Mouse (Mus musculus): ENCODE results near the gene Terb1. TPM values are rescaled to one million over a fixed set of nuclear protein-coding genes. Genes with fewer than 3 reads are reported as not detected.
A peak's percentile ranks its signal among the peaks of the same experiment; 100 is the strongest.

The Terb1 gene
- polyA plus RNA-seq, 1 experiment from 2014 or later = 0.21 TPM

GRCm38 (mm10) chr8:104441613-104442012 is 68.1 kb downstream of the Terb1 start:
- H3K4me3 ChIP-seq (ENCODE audit: low read length) = peak overlapping the region; percentile 92
- WGBS = 48% methylated on average over 7 of the region's 7 CpGs
- no peaks in the 10 kb centered on the region for H3K9me3 ChIP-seq (ENCODE audit: control insufficient read depth, low read length)
- H3K27ac ChIP-seq (ENCODE audit: low read length) = no peak overlapping the region
- H3K36me3 ChIP-seq (ENCODE audit: control insufficient read depth, insufficient read depth, low read length) = peaks cover 19% of the 10 kb centered on the region
- no peak for ATAC-seq
- H3K27me3 ChIP-seq (replicated peaks; ENCODE audit: control insufficient read depth, insufficient read depth, low read length) = no peaks in the 10 kb centered on the region
- H3K4me2 ChIP-seq (ENCODE audit: low read depth, low read length) = peak overlapping the region; percentile 54
- peak overlapping the region; percentile 95 for H3K9ac ChIP-seq (ENCODE audit: low read depth, low read length)
- peaks cover 18% of the 10 kb centered on the region for H3K4me1 ChIP-seq (ENCODE audit: control insufficient read depth, insufficient read depth, low read length)

- no peak for ATAC-seq
- WGBS = 96% methylated on average over 8 of the region's 8 CpGs
- no peak overlapping the region for H3K9ac ChIP-seq (ENCODE audit: low read depth, low read length)
- H3K36me3 ChIP-seq (ENCODE audit: control insufficient read depth, insufficient read depth, low read length) = peaks cover 22% of the 10 kb centered on the region
- peaks cover 21% of the 10 kb centered on the region for H3K4me1 ChIP-seq (ENCODE audit: control insufficient read depth, insufficient read depth, low read length)
- no peak overlapping the region for H3K27ac ChIP-seq (ENCODE audit: low read length)
- H3K9me3 ChIP-seq (ENCODE audit: control insufficient read depth, low read length) = no peaks in the 10 kb centered on the region
- H3K4me2 ChIP-seq (ENCODE audit: low read depth, low read length) = no peak overlapping the region
- H3K27me3 ChIP-seq (replicated peaks; ENCODE audit: control insufficient read depth, insufficient read depth, low read length) = no peaks in the 10 kb centered on the region
- H3K4me3 ChIP-seq (ENCODE audit: low read length) = no peak overlapping the region
Observed at GRCm38 (mm10) chr8:104439461-104439860, 70.2 kb downstream of the Terb1 start.

GRCm38 (mm10) chr8:104437494-104438135 is 72.1 kb downstream of the Terb1 start:
- Histone ChIP-seq H3K27ac (ENCODE audit: low read length) (no peak overlapping the region), H3K36me3 (ENCODE audit: control insufficient read depth, insufficient read depth, low read length) (peaks cover 22% of the 10 kb centered on the region), H3K27me3 (replicated peaks; ENCODE audit: control insufficient read depth, insufficient read depth, low read length) (no peaks in the 10 kb centered on the region)

GRCm38 (mm10) chr8:104436591-104436990 is 73.1 kb downstream of the Terb1 start:
- 88% methylated on average over 4 of the region's 4 CpGs for WGBS
- Histone ChIP-seq H3K27me3 (replicated peaks; ENCODE audit: control insufficient read depth, insufficient read depth, low read length) (no peaks in the 10 kb centered on the region), H3K4me1 (ENCODE audit: control insufficient read depth, insufficient read depth, low read length) (peaks cover 18% of the 10 kb centered on the region), H3K4me2 (ENCODE audit: low read depth, low read length) (no peak overlapping the region), H3K27ac (ENCODE audit: low read length) (peak overlapping the region; percentile 65; the same call in 1 of the 2 replicates), H3K36me3 (ENCODE audit: control insufficient read depth, insufficient read depth, low read length) (peaks cover 29% of the 10 kb centered on the region), H3K9ac (ENCODE audit: low read depth, low read length) (no peak overlapping the region), H3K9me3 (ENCODE audit: control insufficient read depth, low read length) (no peaks in the 10 kb centered on the region), H3K4me3 (ENCODE audit: low read length) (no peak overlapping the region)
- ATAC-seq = no peak

More at GRCm38 (mm10) chr8:104437494-104438135, 72.1 kb downstream of the Terb1 start:
- peaks cover 21% of the 10 kb centered on the region for H3K4me1 ChIP-seq (ENCODE audit: control insufficient read depth, insufficient read depth, low read length)
- no peak overlapping the region for H3K4me2 ChIP-seq (ENCODE audit: low read depth, low read length)
- 89% methylated on average over 13 of the region's 13 CpGs for WGBS
- no peak for ATAC-seq
- no peak overlapping the region for H3K4me3 ChIP-seq (ENCODE audit: low read length)
- H3K9ac ChIP-seq (ENCODE audit: low read depth, low read length) = no peak overlapping the region
- no peaks in the 10 kb centered on the region for H3K9me3 ChIP-seq (ENCODE audit: control insufficient read depth, low read length)

- ATAC-seq = peak; percentile 88
- H3K4me1 ChIP-seq (ENCODE audit: control insufficient read depth, insufficient read depth, low read length) = peaks cover 13% of the 10 kb centered on the region
- H3K27me3 ChIP-seq (replicated peaks; ENCODE audit: control insufficient read depth, insufficient read depth, low read length) = no peaks in the 10 kb centered on the region
- no peak overlapping the region for H3K4me2 ChIP-seq (ENCODE audit: low read depth, low read length)
- H3K36me3 ChIP-seq (ENCODE audit: control insufficient read depth, insufficient read depth, low read length) = peaks cover 30% of the 10 kb centered on the region
- H3K4me3 ChIP-seq (ENCODE audit: low read length) = no peak overlapping the region
- no peak overlapping the region for H3K9ac ChIP-seq (ENCODE audit: low read depth, low read length)
- no peaks in the 10 kb centered on the region for H3K9me3 ChIP-seq (ENCODE audit: control insufficient read depth, low read length)
- 47% methylated on average over 12 of the region's 12 CpGs for WGBS
- peak overlapping the region; percentile 20; the same call in 1 of the 2 replicates for H3K27ac ChIP-seq (ENCODE audit: low read length)
Observed at GRCm38 (mm10) chr8:104436038-104436437, 73.7 kb downstream of the Terb1 start.

GRCm38 (mm10) chr8:104434826-104435354 is 74.8 kb downstream of the Terb1 start:
- no peak overlapping the region for H3K27ac ChIP-seq (ENCODE audit: low read length)
- H3K4me2 ChIP-seq (ENCODE audit: low read depth, low read length) = no peak overlapping the region
- no peak overlapping the region for H3K4me3 ChIP-seq (ENCODE audit: low read length)
- H3K36me3 ChIP-seq (ENCODE audit: control insufficient read depth, insufficient read depth, low read length) = peaks cover 30% of the 10 kb centered on the region
- no peak overlapping the region for H3K9ac ChIP-seq (ENCODE audit: low read depth, low read length)
- WGBS = 86% methylated on average over 18 of the region's 18 CpGs
- H3K9me3 ChIP-seq (ENCODE audit: control insufficient read depth, low read length) = no peaks in the 10 kb centered on the region
- peaks cover 6% of the 10 kb centered on the region; the same call in 1 of the 2 replicates for H3K4me1 ChIP-seq (ENCODE audit: control insufficient read depth, insufficient read depth, low read length)
- no peaks in the 10 kb centered on the region for H3K27me3 ChIP-seq (replicated peaks; ENCODE audit: control insufficient read depth, insufficient read depth, low read length)
- 0 out of 2 replicates have a peak, but pooled peaks have one; percentile 16 for ATAC-seq

- H3K4me1 ChIP-seq (ENCODE audit: control insufficient read depth, insufficient read depth, low read length) = peaks cover 4% of the 10 kb centered on the region; the same call in 1 of the 2 replicates
- WGBS = 73% methylated on average over 4 of the region's 4 CpGs
- H3K27ac ChIP-seq (ENCODE audit: low read length) = no peak overlapping the region
- H3K4me3 ChIP-seq (ENCODE audit: low read length) = no peak overlapping the region
- H3K9me3 ChIP-seq (ENCODE audit: control insufficient read depth, low read length) = no peaks in the 10 kb centered on the region
- H3K9ac ChIP-seq (ENCODE audit: low read depth, low read length) = no peak overlapping the region
- H3K4me2 ChIP-seq (ENCODE audit: low read depth, low read length) = no peak overlapping the region
- peak; percentile 53 for ATAC-seq
- H3K36me3 ChIP-seq (ENCODE audit: control insufficient read depth, insufficient read depth, low read length) = peaks cover 31% of the 10 kb centered on the region
- H3K27me3 ChIP-seq (replicated peaks; ENCODE audit: control insufficient read depth, insufficient read depth, low read length) = no peaks in the 10 kb centered on the region
Observed at GRCm38 (mm10) chr8:104434275-104434674, 75.4 kb downstream of the Terb1 start.

GRCm38 (mm10) chr8:104433191-104433842 is 76.4 kb downstream of the Terb1 start:
- no peak for ATAC-seq
- Histone ChIP-seq H3K27ac (ENCODE audit: low read length) (no peak overlapping the region), H3K9me3 (ENCODE audit: control insufficient read depth, low read length) (no peaks in the 10 kb centered on the region), H3K9ac (ENCODE audit: low read depth, low read length) (no peak overlapping the region), H3K4me1 (ENCODE audit: control insufficient read depth, insufficient read depth, low read length) (peaks cover 4% of the 10 kb centered on the region; the same call in 1 of the 2 replicates), H3K4me2 (ENCODE audit: low read depth, low read length) (no peak overlapping the region), H3K36me3 (ENCODE audit: control insufficient read depth, insufficient read depth, low read length) (peaks cover 28% of the 10 kb centered on the region), H3K27me3 (replicated peaks; ENCODE audit: control insufficient read depth, insufficient read depth, low read length) (no peaks in the 10 kb centered on the region), H3K4me3 (ENCODE audit: low read length) (no peak overlapping the region)
- 89% methylated on average over 5 of the region's 5 CpGs for WGBS

GRCm38 (mm10) chr8:104432656-104433055 is 77.1 kb downstream of the Terb1 start:
- no peak for ATAC-seq
- Histone ChIP-seq H3K9me3 (ENCODE audit: control insufficient read depth, low read length) (no peaks in the 10 kb centered on the region), H3K4me2 (ENCODE audit: low read depth, low read length) (no peak overlapping the region), H3K4me1 (ENCODE audit: control insufficient read depth, insufficient read depth, low read length) (peaks cover 4% of the 10 kb centered on the region; the same call in 1 of the 2 replicates), H3K27ac (ENCODE audit: low read length) (no peak overlapping the region), H3K27me3 (replicated peaks; ENCODE audit: control insufficient read depth, insufficient read depth, low read length) (no peaks in the 10 kb centered on the region), H3K36me3 (ENCODE audit: control insufficient read depth, insufficient read depth, low read length) (peaks cover 29% of the 10 kb centered on the region), H3K9ac (ENCODE audit: low read depth, low read length) (no peak overlapping the region), H3K4me3 (ENCODE audit: low read length) (no peak overlapping the region)
- 98% methylated on average over 6 of the region's 6 CpGs for WGBS
